Mouse (Mus musculus): ENCODE results near the gene Babam1. TPM values are rescaled to one million over a fixed set of nuclear protein-coding genes. Genes with fewer than 3 reads are reported as not detected.
A peak's percentile ranks its signal among the peaks of the same experiment; 100 is the strongest.

Gene Babam1
- total and polyA plus RNA-seq, 3 experiments: 62.8 to 91.3 (median 70.2) TPM

GRCm38 (mm10) chr8:71381971-71382961 is 14.4 kb upstream of the Babam1 start:
- H3K9ac ChIP-seq (ENCODE audit: low read depth, low read length): peak overlapping the region; percentile 87
- DNase-seq: peak; percentile 92 to 94
- 4% methylated on average over 76 of the region's 80 CpGs for WGBS

GRCm38 (mm10) chr8:71383396-71383795 is 13.3 kb upstream of the Babam1 start:
- Histone ChIP-seq H3K4me1 (ENCODE audit: control insufficient read depth, insufficient read depth, low read length) (peaks cover 4% of the 10 kb centered on the region), H3K79me2 (replicated peaks; ENCODE audit: control insufficient read depth, insufficient read depth, low read length) (peaks cover 4% of the 10 kb centered on the region; the same call in 1 of the 2 replicates), H3K9ac (ENCODE audit: low read depth, low read length) (no peak overlapping the region), H3K4me3 (no peak overlapping the region), H3K27ac (no peak overlapping the region; the same call in 1 of the 2 replicates), H3K36me3 (ENCODE audit: control insufficient read depth, insufficient read depth, low read length) (no peaks in the 10 kb centered on the region), H3K27me3 (ENCODE audit: control insufficient read depth, insufficient read depth, low read length) (no peaks in the 10 kb centered on the region)
- intact Hi-C loops (cut with DNase I): loop anchor here (1.0 to 5.0 kb wide), 2 partner anchors 11 to 79 kb away; partner anchors contain the start of genes Abhd8 and Mrpl34
- TF ChIP-seq POLR2A (IDR thresholded peaks at IDR 0.05; ENCODE audit: insufficient read depth, low read depth, low read length) (no peak), CTCF (IDR thresholded peaks at IDR 0.05) (no peak), EP300 (IDR thresholded peaks at IDR 0.05; ENCODE audit: insufficient read depth, low read depth, low read length) (no peak)
- WGBS: 52% methylated on average over 12 of the region's 12 CpGs
- no peak for DNase-seq

More at GRCm38 (mm10) chr8:71381971-71382961, 14.4 kb upstream of the Babam1 start:
- no peaks in the 10 kb centered on the region for H3K36me3 ChIP-seq (ENCODE audit: control insufficient read depth, insufficient read depth, low read length)
- no peak for TF ChIP-seq EP300 (IDR thresholded peaks at IDR 0.05; ENCODE audit: insufficient read depth, low read depth, low read length)
- no peak for TF ChIP-seq CTCF (IDR thresholded peaks at IDR 0.05)
- no peak; the same call in none of the 2 replicates for TF ChIP-seq POLR2A (IDR thresholded peaks at IDR 0.05; ENCODE audit: insufficient read depth, low read depth, low read length)
- intact Hi-C loops (cut with DNase I): loop anchor here (5.0 kb wide), 1 partner anchor 80 kb away; the partner anchor contains the start of genes Abhd8 and Mrpl34
- H3K4me3 ChIP-seq: peak overlapping the region; percentile 89
- peak overlapping the region; percentile 90 for H3K27ac ChIP-seq
- H3K27me3 ChIP-seq (ENCODE audit: control insufficient read depth, insufficient read depth, low read length): no peaks in the 10 kb centered on the region
- peaks cover 4% of the 10 kb centered on the region for H3K4me1 ChIP-seq (ENCODE audit: control insufficient read depth, insufficient read depth, low read length)
- peaks cover 4% of the 10 kb centered on the region; the same call in 1 of the 2 replicates for H3K79me2 ChIP-seq (replicated peaks; ENCODE audit: control insufficient read depth, insufficient read depth, low read length)

GRCm38 (mm10) chr8:71383860-71384259 is 12.8 kb upstream of the Babam1 start:
- no peak for DNase-seq
- Histone ChIP-seq H3K36me3 (ENCODE audit: control insufficient read depth, insufficient read depth, low read length) (no peaks in the 10 kb centered on the region), H3K4me3 (no peak overlapping the region), H3K4me1 (ENCODE audit: control insufficient read depth, insufficient read depth, low read length) (peaks cover 7% of the 10 kb centered on the region), H3K27ac (no peak overlapping the region), H3K79me2 (replicated peaks; ENCODE audit: control insufficient read depth, insufficient read depth, low read length) (peaks cover 4% of the 10 kb centered on the region; the same call in 1 of the 2 replicates), H3K9ac (ENCODE audit: low read depth, low read length) (no peak overlapping the region), H3K27me3 (ENCODE audit: control insufficient read depth, insufficient read depth, low read length) (no peaks in the 10 kb centered on the region)
- WGBS: 55% methylated on average over 3 of the region's 3 CpGs
- intact Hi-C loops (cut with DNase I): loop anchor here (1.0 to 5.0 kb wide), 2 partner anchors 10 to 78 kb away; partner anchors contain the start of genes Abhd8 and Mrpl34
- TF ChIP-seq POLR2A (IDR thresholded peaks at IDR 0.05; ENCODE audit: insufficient read depth, low read depth, low read length) (peak; percentile 32; the same call in 1 of the 2 replicates), CTCF (IDR thresholded peaks at IDR 0.05) (no peak), EP300 (IDR thresholded peaks at IDR 0.05; ENCODE audit: insufficient read depth, low read depth, low read length) (no peak)

GRCm38 (mm10) chr8:71385212-71385835 is 11.3 kb upstream of the Babam1 start:
- H3K4me1 ChIP-seq (ENCODE audit: control insufficient read depth, insufficient read depth, low read length): peaks cover 7% of the 10 kb centered on the region
- no peak overlapping the region for H3K27ac ChIP-seq
- WGBS: 77% methylated on average over 12 of the region's 12 CpGs
- TF ChIP-seq CTCF (IDR thresholded peaks at IDR 0.05) (peak; percentile 43), POLR2A (IDR thresholded peaks at IDR 0.05; ENCODE audit: insufficient read depth, low read depth, low read length) (no peak), EP300 (IDR thresholded peaks at IDR 0.05; ENCODE audit: insufficient read depth, low read depth, low read length) (no peak)
- no peak for DNase-seq
- H3K27me3 ChIP-seq (ENCODE audit: control insufficient read depth, insufficient read depth, low read length): no peaks in the 10 kb centered on the region
- peaks cover 4% of the 10 kb centered on the region; the same call in 1 of the 2 replicates for H3K79me2 ChIP-seq (replicated peaks; ENCODE audit: control insufficient read depth, insufficient read depth, low read length)
- no peaks in the 10 kb centered on the region for H3K36me3 ChIP-seq (ENCODE audit: control insufficient read depth, insufficient read depth, low read length)
- H3K9ac ChIP-seq (ENCODE audit: low read depth, low read length): no peak overlapping the region
- no peak overlapping the region for H3K4me3 ChIP-seq
- intact Hi-C loops (cut with DNase I): no loop called here

GRCm38 (mm10) chr8:71388267-71388666 is 8.4 kb upstream of the Babam1 start:
- TF ChIP-seq POLR2A (IDR thresholded peaks at IDR 0.05; ENCODE audit: insufficient read depth, low read depth, low read length) (peak; percentile 33; the same call in 1 of the 2 replicates), EP300 (IDR thresholded peaks at IDR 0.05; ENCODE audit: insufficient read depth, low read depth, low read length) (0 out of 2 replicates have a peak, but pooled peaks have one; percentile 54), CTCF (IDR thresholded peaks at IDR 0.05) (no peak)
- no peaks in the 10 kb centered on the region for H3K79me2 ChIP-seq (replicated peaks; ENCODE audit: control insufficient read depth, insufficient read depth, low read length)
- peak in 1 of 2 experiments; percentile 57 for DNase-seq
- no peak overlapping the region for H3K9ac ChIP-seq (ENCODE audit: low read depth, low read length)
- intact Hi-C loops (cut with DNase I): no loop called here
- peak overlapping the region; percentile 66 for H3K27ac ChIP-seq
- peaks cover 4% of the 10 kb centered on the region for H3K4me1 ChIP-seq (ENCODE audit: control insufficient read depth, insufficient read depth, low read length)
- H3K27me3 ChIP-seq (ENCODE audit: control insufficient read depth, insufficient read depth, low read length): no peaks in the 10 kb centered on the region
- no peak overlapping the region for H3K4me3 ChIP-seq
- no peaks in the 10 kb centered on the region for H3K36me3 ChIP-seq (ENCODE audit: control insufficient read depth, insufficient read depth, low read length)
- 31% methylated on average over 1 of the region's 1 CpGs for WGBS

Data from heart, adult 2 months (tissue).